Mouse (Mus musculus): ENCODE results near the gene Wbp11.
A peak's percentile ranks its signal among the peaks of the same experiment; 100 is the strongest.

The Wbp11 gene

DNA sequence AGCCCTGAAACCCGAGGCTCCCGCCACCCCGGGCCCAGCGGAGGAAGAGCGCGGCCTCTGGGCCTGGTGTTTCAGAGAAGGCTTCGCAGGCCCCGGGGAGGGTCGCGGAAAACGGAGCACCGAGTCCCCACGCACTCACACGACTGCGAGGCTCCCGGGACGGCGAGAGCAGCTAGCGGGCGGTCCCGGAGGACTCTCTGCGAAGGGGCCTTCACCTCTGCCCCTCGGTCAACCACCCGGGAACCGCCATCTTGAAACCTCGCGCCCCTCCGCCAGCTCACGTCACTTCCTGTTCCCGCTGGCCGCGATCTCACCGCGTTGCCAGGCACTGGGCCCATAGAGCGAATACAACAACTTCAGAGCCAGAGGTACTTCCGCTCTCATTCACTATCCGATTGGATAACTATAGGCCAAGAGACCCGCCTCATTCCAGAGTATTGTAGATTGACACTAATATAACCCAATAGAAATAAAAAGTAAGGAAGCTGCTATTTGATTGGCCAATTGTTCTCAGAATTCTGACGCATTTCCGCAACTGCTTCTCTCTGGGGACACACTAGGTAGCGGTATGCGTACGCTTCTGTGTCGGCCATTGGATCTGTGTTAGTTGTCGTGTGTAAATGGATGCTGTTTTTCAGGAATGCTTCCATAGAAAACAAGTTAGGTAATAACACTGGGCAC, at the start of gene Wbp11:
Wbp11 (minus strand) TSS at position 353 of the 681 bp plus-strand sequence.
- peak; percentile 84 to 91 for DNase-seq (ENCODE audit: low spot score in 2 of 2)

DNA sequence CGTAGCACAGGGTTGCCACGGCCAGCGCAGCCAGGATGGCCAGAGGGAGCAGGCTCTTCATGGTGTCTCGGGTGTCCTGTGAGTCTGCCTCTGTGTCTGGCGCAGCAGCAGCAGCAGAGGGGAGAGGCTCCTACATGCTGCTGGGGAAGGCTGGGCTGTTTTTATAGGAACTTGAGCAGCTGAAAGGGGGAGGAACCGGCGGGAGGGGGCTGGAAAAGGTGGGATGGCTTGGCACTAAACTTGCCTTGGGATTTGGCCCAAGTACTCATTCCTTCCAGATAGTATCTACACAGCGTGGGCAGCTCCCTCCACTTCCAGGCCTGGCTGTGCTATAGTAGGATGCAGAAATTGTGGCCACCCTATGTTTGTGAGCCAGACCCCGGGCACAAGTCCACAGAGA, 47.6 kb upstream of the Wbp11 start, which contains the start of gene Mgp:
Mgp (minus strand) TSS at position 154 of the 400 bp plus-strand sequence.
- no peak for DNase-seq (ENCODE audit: low spot score in 2 of 2)

DNA sequence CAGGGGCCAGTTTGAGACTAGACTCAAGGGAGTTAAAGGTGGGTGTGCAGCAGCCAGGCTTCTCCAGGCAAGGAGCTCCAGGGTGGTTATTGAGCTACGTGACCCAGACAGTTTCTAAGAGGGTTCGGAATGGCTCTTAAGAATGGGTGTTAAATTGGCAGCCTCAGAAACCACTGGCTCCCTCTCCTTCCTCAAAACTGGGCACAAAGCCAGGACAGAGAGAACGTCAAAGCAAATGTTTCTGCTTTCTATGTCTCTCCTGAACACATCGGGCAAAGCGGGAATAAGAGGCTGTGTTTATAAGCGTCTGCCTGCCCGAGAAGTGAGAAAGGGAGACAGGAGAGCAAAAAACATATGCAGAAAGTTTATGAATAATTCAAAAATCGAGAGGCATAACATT, 46.6 kb upstream of the Wbp11 start:
- DNase-seq (ENCODE audit: low spot score in 2 of 2): no peak

DNA sequence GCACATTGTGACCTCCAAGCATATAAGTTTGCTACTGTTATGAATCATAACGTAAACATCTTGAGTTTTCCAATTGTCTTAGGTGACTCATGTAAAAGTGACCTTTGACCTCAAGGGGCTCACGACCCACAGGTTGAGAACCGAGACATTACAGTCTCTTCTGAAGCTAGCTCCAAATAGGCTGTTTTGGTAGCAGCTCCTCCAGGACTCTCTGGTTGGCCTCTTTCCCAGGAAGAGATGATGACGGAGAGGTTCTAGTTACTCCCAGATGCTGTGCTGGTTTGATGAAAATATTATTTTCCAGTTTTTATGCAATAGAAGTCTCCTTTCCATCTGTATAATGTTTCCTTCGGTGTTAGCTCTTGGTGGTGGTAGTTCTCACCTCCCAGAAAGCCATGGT, 40.9 kb upstream of the Wbp11 start:
- DNase-seq (ENCODE audit: low spot score in 2 of 2): no peak

DNA sequence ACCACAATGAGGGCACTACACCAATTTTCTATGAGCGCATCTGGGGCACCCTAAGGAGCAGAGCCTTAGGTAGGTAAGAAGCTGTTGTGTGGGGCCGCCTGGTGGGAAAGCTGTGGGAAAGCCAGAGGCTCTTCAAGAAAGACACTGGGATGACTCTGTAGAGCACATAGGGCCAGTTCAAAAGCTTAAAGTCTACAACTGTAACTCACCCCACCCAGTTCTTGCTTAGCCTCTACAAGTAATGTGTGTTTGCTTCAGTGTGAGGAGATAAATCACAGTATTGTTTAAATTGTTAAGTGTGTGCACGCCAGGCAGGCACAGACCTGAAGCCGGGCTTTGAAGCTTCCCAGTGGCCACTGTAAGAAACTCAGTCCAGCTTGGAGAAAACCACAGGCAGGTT, 38.1 kb upstream of the Wbp11 start:
- DNase-seq (ENCODE audit: low spot score in 2 of 2): no peak

DNA sequence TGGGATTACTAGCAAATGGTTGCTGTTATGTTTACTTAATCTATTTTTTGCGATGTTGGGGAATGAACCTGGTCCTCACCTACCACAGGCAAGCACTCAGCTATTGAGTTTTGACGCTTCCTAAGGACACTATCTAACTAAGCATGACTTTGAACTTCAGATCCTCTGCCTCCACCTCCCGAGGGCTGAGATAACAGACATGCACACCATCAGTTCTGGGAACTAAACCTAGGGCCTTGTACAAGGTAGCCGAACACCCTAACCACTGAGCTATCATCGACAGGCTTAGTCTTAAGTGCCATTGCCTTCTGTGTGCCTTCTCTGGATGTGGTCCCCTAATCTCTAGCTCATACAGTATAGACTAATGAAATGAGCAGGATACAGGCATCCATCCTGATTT, 37.3 kb upstream of the Wbp11 start:
- DNase-seq (ENCODE audit: low spot score in 2 of 2): no peak

DNA sequence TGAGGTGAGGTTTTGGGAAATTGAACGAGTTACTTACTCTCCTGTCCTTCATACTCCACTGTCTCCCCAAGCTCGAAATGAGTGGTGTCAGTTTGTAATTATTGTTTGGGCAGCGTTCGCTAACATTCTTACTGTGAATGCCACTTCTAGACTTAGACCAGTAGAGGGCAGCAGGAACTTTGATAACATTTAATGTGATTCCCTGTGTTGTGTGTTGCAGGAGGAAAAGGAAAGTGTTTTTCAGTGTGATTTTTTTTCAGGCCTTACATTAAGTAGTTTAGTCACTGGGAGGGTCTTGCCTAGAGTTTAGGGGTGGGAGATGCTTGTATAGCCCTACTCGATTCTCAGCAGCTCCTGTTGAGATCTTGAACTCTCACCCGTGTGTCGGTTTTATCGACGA, 33.0 kb upstream of the Wbp11 start:
- DNase-seq (ENCODE audit: low spot score in 2 of 2): no peak

DNA sequence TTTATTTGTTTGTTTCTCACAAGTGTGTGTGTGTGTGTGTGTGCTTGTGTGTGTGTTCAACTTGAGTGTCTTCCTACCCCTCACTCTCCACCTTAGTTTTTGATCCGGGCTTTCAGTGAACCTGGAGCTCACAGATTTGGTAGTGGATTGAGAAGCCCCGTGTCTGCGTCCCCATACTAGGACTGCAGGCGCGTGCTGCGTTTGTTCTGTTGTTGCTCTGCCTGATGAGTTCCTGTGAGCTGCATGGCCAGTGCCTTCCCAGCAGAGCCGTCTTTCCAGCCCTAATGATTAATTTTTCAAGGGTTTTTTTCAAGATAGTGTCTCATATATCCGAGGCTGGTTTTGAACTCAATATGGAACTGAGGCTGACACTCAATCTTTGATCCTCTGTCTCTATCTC, 30.4 kb upstream of the Wbp11 start:
- no peak for DNase-seq (ENCODE audit: low spot score in 2 of 2)

DNA sequence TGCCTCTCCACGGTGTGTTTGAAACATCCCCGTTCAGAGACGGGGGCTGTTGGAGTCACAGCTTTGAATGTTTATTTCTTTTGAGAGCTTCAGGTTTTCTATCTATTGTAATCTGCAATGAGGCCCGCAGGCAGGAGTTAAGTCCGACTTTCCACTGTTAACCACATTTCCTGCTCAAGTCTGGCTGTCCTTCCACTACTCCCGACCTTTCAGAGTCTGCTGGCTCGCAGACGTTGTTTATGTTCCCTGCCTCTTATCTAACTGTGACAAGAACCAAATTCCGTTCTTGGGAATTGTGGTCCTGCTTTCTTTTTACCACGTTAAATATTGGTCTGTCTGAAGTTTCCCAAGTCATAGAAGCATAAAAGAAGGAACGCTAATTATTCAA, 29.8 kb upstream of the Wbp11 start:
- DNase-seq (ENCODE audit: low spot score in 2 of 2): no peak

DNA sequence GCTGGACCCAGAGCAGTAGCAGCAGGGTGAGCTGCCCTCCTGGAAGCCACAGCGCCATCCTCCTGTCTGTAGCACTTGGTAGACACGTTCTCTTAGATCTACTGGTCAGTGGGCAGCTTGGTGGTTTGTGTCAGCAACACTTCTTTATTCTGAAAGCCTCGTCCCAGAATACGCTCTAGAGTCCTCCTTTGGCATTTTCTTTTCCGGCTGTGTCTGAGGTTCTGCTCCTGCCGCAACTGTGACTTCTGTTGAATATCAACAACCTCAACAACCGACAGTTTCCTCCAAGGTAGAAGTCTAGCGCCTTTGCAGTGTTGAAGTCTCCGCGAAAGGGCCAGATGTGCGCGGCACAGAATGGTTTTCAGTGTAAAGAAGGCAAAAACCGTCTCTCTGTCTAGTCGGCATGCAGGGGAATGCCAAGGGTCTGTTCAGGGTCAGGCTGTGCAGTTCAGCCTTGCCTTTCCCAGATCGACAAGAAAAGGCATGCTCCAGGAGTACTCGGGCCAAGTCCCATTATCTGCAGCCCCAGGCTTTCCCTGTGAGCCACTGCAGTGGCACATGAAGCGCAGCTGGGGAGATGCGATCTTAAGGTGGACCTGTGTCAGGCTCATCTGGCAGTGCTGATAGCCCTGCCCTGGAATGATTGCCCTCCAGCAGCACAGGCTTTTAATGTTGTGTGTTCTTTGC, 29.3 kb upstream of the Wbp11 start, which contains the start of gene Art4:
Art4 (minus strand) TSS at position 548 of the 687 bp plus-strand sequence.
- DNase-seq (ENCODE audit: low spot score in 2 of 2): no peak

DNA sequence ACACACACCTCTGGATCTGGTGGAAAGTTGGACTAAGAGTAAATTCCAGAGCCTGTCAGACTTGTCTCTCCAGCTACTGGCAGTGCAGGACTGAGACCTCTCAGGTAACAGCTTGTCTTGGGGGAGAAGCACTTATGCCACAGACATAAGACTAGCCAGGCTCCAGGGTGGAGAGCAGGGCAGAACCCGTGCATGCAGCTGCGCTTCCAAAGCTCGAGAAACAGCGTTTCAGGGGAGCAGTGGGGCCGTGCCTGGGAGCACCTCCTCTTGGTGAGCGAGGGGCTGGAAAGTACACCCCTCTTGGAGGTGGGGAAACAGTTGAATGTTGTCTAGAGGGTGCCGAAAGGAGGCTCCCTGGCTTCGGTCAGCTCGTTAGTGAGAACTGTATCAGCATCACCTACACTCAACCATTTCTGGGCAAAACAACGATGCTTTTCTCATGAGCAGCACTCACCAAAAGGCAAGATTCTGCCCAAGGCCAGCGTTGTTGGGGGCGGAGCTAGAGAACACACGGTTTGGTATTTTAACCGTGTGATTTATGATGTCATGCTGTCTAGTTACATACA, 28.1 kb upstream of the Wbp11 start:
- DNase-seq (ENCODE audit: low spot score in 2 of 2): no peak

DNA sequence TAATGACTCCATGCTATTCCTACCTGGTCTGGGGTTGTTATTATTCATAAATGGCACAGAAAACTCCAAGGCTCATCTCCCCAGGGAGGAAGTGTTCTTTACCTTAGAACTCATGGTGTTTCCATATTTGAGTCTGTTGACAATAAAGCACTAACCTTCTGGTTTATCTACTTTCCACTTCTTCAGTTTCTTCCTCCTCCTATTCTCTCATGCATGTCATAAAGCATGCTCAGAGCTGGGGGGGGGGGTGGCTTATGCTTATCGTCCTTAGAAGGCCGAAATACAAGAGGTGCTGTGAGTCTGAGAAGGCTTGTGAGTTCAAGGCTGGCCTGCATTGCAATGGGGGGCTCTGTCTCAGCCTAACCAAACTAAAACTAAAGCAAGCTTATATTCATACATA, 27.1 kb upstream of the Wbp11 start:
- no peak for DNase-seq (ENCODE audit: low spot score in 2 of 2)

DNA sequence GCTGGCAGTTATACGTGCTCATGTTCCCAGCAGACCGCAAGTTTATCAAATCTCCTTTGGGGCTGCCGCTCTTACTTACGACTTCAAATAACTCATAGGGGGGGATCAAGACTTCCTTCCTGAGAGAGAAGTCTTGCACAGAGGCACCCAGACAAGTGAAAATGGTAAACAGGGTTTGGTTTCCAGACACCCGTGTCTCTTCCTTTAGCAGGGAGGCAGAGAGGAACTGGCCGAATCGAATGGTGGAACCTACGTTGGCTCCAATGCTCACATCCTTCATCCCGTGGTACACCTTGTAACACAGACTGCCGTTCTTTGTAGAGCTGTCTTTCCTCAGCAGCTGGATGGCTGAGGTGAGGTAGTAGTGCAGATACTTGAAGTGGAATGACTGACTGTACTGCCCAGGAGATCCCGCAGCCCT, 26.3 kb upstream of the Wbp11 start:
- no peak for DNase-seq (ENCODE audit: low spot score in 2 of 2)

DNA sequence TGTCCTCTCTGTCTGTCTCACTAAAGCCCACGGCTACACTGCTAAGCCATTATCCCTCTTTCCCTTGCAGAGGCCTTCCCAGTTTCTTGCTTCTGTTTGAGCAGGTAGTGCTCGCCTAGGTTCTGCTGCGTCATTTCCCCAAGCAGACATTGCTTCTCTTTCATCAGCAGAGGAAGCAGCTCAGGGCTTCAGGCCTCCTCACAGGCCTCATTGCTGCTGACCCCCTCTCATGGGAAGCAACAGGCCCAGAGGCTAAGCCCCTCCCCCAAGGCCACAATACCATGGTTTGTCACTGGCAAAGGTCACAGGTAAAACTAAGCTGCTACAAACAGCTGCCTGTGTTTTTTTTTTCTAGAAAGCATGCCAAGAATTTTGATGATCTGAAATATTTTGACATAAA, 24.7 kb upstream of the Wbp11 start:
- DNase-seq (ENCODE audit: low spot score in 2 of 2): no peak

DNA sequence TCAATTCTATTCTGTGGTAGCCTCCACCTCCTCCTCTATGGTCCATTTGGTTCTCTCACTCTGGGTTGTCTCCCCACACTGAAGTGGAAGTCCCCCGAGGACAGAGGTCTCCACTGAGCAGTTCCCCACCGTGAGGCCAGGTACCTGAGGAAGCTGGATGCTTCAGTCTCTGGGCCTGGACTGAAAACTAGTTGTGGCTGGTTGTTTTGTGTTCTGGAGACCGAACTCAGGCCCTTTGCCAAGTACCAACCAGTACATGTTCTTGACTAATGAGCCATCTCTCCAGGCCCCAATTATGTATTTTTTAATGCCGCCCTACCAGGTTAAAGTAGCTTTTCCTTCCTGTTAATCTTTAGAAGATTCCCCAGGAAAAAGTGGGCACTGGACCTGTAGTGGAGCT, 24.3 kb upstream of the Wbp11 start:
- DNase-seq (ENCODE audit: low spot score in 2 of 2): no peak

DNA sequence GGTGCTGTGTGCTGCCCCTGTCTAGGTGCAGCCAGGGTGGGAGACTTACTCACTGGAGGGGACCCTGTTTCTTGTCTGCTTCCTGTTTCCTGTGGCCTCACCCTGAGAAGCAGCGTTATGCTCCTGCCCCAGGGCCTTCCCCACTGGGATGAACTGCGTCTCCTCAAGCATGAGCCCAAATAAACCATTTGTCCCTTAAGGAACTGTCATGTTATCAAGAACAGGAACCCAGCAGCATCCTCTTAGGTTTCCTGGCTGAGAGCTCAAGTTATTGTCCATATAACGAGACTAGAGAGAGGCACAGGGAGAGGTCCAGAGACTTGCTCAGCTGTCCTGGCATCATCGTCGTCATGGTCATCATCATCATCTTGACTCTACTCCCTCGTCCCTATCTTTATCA, 22.2 kb upstream of the Wbp11 start:
- no peak for DNase-seq (ENCODE audit: low spot score in 2 of 2)

DNA sequence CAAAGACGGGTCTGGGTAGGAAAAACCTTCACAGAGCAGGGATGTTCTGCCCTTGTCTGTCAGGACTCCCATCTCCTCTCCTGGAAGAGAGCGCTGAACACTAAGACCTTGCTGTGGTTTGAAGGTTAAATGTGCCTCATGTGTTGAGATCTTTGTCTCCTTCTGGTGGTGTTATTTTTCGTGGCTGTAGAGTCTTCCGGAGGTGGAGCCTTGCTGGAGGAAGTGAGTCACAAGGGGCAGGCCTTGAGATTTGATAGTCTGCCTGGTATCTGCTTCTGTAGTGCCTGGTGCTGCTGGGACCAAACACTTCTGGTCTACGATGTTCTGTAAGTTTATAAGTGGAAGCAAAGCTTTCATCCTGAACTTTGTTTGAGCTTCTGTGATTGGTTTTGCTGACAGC, 20.9 kb upstream of the Wbp11 start:
- DNase-seq (ENCODE audit: low spot score in 2 of 2): no peak

DNA sequence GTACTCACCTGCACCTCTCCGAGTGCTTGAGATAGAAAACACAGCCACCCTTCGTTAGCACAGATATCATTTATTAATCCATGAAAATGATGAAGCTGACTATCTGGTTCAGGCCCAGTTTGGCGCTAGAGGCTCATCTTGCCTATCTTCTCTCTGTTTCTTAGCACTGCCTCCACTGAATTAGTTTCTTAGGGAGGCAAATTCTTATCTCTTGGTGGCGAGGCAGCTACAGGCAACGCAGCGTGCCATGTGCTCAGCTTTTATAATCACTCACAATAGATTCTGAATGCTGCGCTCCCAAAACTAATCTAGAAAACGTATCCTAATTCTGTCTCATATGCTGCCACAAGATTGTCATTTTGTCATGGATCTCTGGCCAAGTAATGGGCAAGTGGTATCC, 20.4 kb upstream of the Wbp11 start:
- no peak for DNase-seq (ENCODE audit: low spot score in 2 of 2)

DNA sequence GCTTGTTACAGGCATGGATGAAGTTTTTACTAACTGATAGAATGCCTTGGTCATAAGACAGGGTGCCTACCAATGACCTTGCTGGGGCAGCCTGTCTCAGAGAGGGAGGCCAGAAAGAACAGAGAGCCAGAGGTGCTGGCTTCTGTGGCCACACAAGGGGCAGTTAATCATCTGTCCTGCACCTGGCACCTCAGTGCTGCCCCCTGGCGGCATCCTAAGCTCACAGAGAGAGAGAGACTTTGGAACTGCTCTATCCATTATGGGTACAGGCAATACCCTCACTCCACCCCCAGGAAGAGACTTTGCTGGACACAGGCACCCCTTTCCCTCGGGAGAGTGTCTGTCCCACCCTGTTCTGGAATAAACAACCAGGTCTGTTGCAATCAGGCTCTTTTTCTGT, 19.8 kb upstream of the Wbp11 start:
- DNase-seq (ENCODE audit: low spot score in 2 of 2): peak in 1 of 2 experiments; percentile 23

DNA sequence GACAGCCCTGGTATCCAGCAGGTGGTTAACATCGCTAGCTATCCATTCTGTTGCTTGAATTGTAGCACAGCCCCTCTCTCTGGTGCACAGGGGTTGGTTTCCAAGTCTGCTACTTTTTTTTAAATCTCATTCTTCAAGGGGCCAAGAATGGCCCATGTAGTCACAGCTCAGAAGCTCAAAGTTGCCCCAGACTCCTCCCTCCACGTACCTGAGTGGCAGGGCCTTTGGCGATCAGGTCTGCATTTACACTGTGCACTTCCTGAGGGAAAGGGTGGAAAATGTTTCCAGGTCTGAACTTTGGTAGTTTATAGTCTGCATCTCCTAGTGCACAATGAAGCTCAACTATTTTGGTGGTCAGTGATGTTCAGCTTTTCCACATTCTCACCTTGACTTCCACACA, 19.2 kb upstream of the Wbp11 start:
- no peak for DNase-seq (ENCODE audit: low spot score in 2 of 2)

DNA sequence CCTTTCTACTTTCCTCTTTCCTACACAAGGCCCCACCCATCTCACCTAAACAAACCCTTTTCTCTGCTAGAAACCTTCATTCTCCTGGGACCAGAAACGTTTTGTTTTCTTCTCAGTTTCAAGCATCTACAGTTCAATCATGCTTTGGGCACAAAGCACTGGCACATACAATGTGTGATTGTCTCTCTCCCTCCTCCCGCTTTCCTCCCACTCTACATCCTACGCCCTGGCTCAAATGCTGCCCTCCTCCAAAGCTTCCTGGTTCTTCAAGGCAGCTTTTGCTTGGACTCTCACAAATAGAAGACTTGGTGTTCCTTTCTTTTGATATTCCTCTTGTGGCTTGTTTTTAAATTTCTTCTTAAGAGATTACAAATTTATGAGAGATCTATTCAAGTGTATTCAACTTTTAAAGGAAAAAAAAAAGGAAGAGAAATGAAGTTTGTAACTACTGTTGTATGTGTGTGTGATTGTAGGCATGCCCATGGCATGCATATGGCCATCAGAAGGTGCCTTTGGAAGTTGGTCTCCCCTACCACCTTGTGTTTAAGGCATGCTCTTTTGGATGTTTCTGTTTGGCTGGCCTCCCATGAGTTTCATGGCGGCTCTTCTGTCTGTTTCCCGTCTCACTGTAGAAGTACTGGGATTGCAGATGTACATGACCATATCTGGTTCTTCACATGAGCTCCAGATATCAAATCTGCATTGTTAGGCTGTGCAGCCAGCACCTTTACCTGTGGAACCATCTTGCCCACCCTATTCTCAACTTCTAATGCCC, 17.9 kb upstream of the Wbp11 start:
- DNase-seq (ENCODE audit: low spot score in 2 of 2): no peak

DNA sequence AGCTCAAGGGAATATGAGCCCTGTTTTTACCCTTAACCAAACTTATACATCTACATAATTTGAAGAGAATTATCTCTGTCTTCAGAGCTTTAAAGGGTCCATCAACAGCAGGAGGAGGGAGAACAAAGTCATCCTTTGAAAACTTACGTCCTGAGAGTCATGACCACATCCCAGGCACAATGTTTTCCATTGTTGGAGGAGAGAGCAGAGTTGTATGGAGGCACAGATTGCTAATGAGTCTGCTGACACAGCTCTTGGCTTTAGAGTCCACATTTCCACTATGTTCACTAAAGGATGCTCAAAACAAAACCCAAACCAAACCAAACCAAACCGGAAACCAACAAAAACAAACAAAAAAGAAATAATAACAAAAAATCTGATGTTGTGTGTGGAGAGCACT, 16.9 kb upstream of the Wbp11 start:
- no peak for DNase-seq (ENCODE audit: low spot score in 2 of 2)
